Mouse (Mus musculus) limb, embryonic 14.5 days (tissue): ENCODE data around the gene Ppard. TPM values are rescaled to one million over a fixed set of nuclear protein-coding genes. Genes with fewer than 3 reads are reported as not detected.

Experiments used
- ATAC-seq: fragments of 200-750 bp; cut with Nextera tagmentation; 2 replicates; pipeline ENCODE4 v1.8.0; 2017; ENCODE audit warnings: low read depth, moderate number of reproducible peaks, moderate TSS enrichment; ENCODE audit not compliant: low FRiP score
- DNase-seq: peaks from one replicate; pipeline ENCODE4 v3.0.0-alpha.2; 2015; ENCODE audit warnings: low spot score
- H3K27ac ChIP-seq: fragments of 300-500 bp; sonication (generic); replicated peaks from 2 replicates; pipeline ENCODE4 v1.5.1; 2014; ENCODE audit warnings: low read depth, mild to moderate bottlenecking, low read length, moderate library complexity, mixed read lengths
- H3K27me3 ChIP-seq: fragments of 300-500 bp; sonication (generic); 2 replicates; pipeline ENCODE4 v1.6.1; 2014; ENCODE audit warnings: low read length, mixed read lengths; ENCODE audit not compliant: control insufficient read depth, insufficient read depth
- H3K36me3 ChIP-seq: fragments of 300-500 bp; sonication (generic); 2 replicates; pipeline ENCODE4 v1.6.1; 2014; ENCODE audit warnings: mild to moderate bottlenecking, low read length, moderate library complexity, mixed read lengths; ENCODE audit not compliant: control insufficient read depth, insufficient read depth
- H3K4me1 ChIP-seq: fragments of 300-500 bp; sonication (generic); 2 replicates; pipeline ENCODE4 v1.6.1; 2014; ENCODE audit warnings: antibody characterized with exemption, low read length, mixed read lengths; ENCODE audit not compliant: control insufficient read depth, insufficient read depth
- H3K4me2 ChIP-seq: fragments of 300-500 bp; sonication (generic); replicated peaks from 2 replicates; pipeline ENCODE4 v1.6.1; 2014; ENCODE audit warnings: low read depth, mild to moderate bottlenecking, low read length, moderate library complexity; ENCODE audit not compliant: severe bottlenecking
- H3K4me3 ChIP-seq: fragments of 300-500 bp; sonication (generic); replicated peaks from 2 replicates; pipeline ENCODE4 v1.5.1; 2014; ENCODE audit warnings: low read length
- H3K9ac ChIP-seq: fragments of 300-500 bp; sonication (generic); 2 replicates; pipeline ENCODE4 v1.6.1; 2014; ENCODE audit warnings: mild to moderate bottlenecking, low read depth, low read length, moderate library complexity; ENCODE audit not compliant: severe bottlenecking
- H3K9me3 ChIP-seq: fragments of 300-500 bp; sonication (generic); 2 replicates; pipeline ENCODE4 v1.6.1; 2016; ENCODE audit warnings: low read length; ENCODE audit not compliant: control insufficient read depth
- POLR2A ChIP-seq: fragments of 200-500 bp; IDR thresholded peaks from 2 replicates; pipeline ENCODE4 v1.8.0; 2012; ENCODE audit warnings: inconsistent platforms, mild to moderate bottlenecking, moderate library complexity, borderline replicate concordance; ENCODE audit not compliant: insufficient read depth, insufficient read length; ENCODE audit errors: extremely low read depth
- WGBS: fragments of 180-500 bp; shearing (Covaris S2); extraction: QIAGEN DNeasy Blood & Tissue Kit; methylation state at CpG from one replicate; pipeline ENCODE4 v1.1.7; 2014; 5-methylcytosine and 5-hydroxymethylcytosine counted together
- polyA plus RNA-seq, 2 experiments: library from polyadenylated mRNA; depleted of rRNA in 1 of 2; stranded (reverse) in 1 of 2; unstranded in 1 of 2; fragments of >200 nt; fragmentation: Nextera tagmentation in 1 of 2; extraction: Ambion mirVana in 1 of 2; gene quantifications; 2 replicates each; pipeline versions ENCODE4 v1.2.1 to v1.2.3; 2012 to 2014

The Ppard gene
- polyA plus RNA-seq, 2 experiments: 3.7 to 29.2 TPM

DNA sequence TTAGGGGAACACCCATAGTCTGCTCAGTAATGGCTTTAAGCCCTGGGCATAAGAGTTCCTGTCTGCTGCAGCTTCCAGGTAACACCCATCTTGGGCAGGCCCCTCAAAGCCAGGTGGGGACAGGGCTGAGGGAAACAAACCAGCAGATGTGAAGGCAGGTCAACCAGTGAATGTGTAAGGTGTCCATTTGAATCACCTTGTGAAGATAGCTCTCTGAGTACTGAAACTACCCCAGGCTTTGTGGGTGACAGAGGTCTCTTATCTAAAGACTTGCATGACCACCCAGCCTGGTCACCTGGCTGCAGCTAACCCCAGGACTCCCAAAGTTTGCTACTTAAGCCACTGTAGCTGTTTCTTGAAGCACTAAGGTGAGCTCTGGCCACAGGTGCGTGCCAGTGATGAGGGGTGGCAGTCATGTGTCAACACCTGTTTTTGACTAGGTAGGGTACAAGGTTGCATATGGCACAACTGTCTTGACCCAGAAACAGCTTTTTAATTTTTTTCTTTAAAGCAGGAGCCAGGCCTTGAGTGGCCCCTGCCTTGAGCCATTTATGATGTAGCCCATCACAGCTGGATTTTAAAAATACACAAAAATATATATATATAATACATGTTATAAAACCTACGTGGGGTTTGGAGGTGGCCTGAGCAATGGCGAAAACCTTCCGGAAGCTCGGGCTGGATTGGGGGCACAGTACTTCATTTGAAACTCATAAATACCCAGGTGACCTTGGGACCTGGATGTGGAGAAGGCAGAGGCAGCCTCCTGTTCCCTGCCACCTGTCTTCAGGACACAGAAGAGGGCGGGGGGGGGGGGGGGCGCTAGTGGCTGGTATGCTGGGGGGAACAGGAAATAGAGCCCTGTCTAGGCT lies 99.0 kb downstream of the Ppard start:
- no peak overlapping the region for H3K4me2 ChIP-seq
- H3K27me3 ChIP-seq: no peaks in the 10 kb centered on the region
- H3K27ac ChIP-seq: no peak overlapping the region
- no peak for DNase-seq
- no peak for TF ChIP-seq POLR2A
- no peaks in the 10 kb centered on the region for H3K9me3 ChIP-seq
- WGBS: 18% methylated on average over 6 of the region's 7 CpGs
- no peak overlapping the region for H3K4me3 ChIP-seq
- H3K9ac ChIP-seq: no peak overlapping the region
- H3K4me1 ChIP-seq: peaks cover 26% of the 10 kb centered on the region
- no peak for ATAC-seq
- H3K36me3 ChIP-seq: peaks cover 70% of the 10 kb centered on the region

DNA sequence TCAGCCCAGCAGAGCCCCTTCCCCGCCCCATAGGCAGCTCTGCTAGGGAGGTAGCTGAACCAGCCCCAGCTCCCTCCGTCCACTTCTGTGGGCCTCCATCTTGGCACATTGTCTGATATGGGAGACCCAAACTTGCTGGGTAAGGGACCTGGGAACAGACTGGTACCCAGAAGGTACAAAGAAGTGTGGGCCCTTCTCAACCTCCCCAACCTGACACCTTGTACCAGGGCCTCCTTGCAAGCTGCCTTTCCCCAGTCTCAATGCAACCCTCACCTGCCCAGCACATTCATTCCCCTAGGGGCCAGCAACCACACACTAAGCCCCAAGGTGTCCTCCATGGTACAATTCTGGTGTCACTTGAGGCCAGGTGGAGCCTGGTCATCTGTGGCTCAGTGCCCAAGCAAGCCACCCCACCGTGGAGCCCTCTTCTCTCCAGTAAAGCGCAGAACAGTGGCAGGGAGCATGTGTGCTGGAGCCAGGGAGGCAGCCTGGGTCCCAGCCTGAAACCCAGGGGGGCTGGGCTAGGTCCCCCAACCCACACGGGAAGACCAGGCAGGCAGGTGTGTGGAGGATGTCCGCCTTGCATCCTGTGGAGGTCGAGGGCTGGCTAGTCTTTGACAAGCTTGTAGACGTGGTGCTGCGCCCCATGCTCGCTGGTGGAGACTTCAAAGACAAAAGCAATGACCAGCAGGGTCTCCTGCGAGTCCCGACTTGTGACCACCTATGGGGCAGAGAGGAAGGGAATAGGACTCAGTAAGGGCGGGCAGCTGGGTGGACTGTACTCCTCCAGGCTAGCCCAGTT lies 99.8 kb downstream of the Ppard start:
- Histone ChIP-seq H3K4me2 (no peak overlapping the region), H3K9ac (no peak overlapping the region)

GRCm38 (mm10) chr17:28332915-28333546 lies 100.5 kb downstream of the Ppard start:
- Histone ChIP-seq H3K4me3 (no peak overlapping the region), H3K27ac (no peak overlapping the region), H3K9me3 (no peaks in the 10 kb centered on the region), H3K9ac (no peak overlapping the region), H3K27me3 (no peaks in the 10 kb centered on the region), H3K4me2 (0 out of 2 replicates have a peak overlapping the region, but pooled peaks have one; percentile 3), H3K4me1 (peaks cover 18% of the 10 kb centered on the region), H3K36me3 (peaks cover 81% of the 10 kb centered on the region)
- WGBS: 44% methylated on average over 31 of the region's 31 CpGs
- ATAC-seq (no peak), DNase-seq (no peak)
- no peak for TF ChIP-seq POLR2A

More for the DNA sequence above, 99.8 kb downstream of the Ppard start:
- no peak for ATAC-seq
- Histone ChIP-seq H3K27me3 (no peaks in the 10 kb centered on the region), H3K27ac (no peak overlapping the region), H3K4me1 (peaks cover 25% of the 10 kb centered on the region), H3K36me3 (peaks cover 74% of the 10 kb centered on the region), H3K4me3 (no peak overlapping the region), H3K9me3 (no peaks in the 10 kb centered on the region)
- WGBS: 49% methylated on average over 13 of the region's 13 CpGs
- DNase-seq: no peak
- no peak for TF ChIP-seq POLR2A

DNA sequence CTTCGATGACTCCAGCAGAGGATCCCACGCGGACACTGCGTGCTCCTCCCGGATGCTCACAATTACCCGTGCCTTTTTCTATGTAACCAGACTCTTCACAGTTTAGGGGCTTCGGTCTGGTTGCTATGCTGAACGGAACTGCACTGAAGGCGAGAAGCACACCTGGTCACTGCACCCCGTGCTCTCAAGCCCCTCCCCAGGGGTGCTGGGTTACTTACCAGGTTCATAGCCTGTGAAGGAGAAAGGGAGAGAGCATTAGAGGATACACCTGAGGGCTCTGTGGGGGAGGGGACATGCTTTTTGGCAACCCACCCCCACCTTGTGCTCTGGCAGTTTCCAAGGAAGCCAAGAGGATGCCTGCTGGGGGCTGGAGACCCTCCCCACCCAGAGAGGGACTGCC lies 102.8 kb downstream of the Ppard start:
- Histone ChIP-seq H3K9me3 (no peaks in the 10 kb centered on the region), H3K36me3 (peaks cover 89% of the 10 kb centered on the region), H3K27me3 (no peaks in the 10 kb centered on the region), H3K4me3 (no peak overlapping the region), H3K4me2 (no peak overlapping the region), H3K9ac (no peak overlapping the region), H3K27ac (no peak overlapping the region), H3K4me1 (peaks cover 10% of the 10 kb centered on the region)
- no peak for TF ChIP-seq POLR2A
- ATAC-seq (no peak), DNase-seq (no peak)
- WGBS: 66% methylated on average over 10 of the region's 10 CpGs

- no peak overlapping the region for H3K4me3 ChIP-seq
- H3K27ac ChIP-seq: no peak overlapping the region
- peaks cover 26% of the 10 kb centered on the region for H3K4me1 ChIP-seq
- H3K4me2 ChIP-seq: no peak overlapping the region
- 92% methylated on average over 7 of the region's 7 CpGs for WGBS
- H3K27me3 ChIP-seq: no peaks in the 10 kb centered on the region
- peaks cover 80% of the 10 kb centered on the region for H3K36me3 ChIP-seq
- no peaks in the 10 kb centered on the region for H3K9me3 ChIP-seq
- no peak for ATAC-seq
- no peak for TF ChIP-seq POLR2A
- H3K9ac ChIP-seq: no peak overlapping the region
- DNase-seq: no peak
Measured at GRCm38 (mm10) chr17:28337547-28337946, 105.0 kb downstream of the Ppard start.
